Mouse (Mus musculus): ENCODE measurements around the gene Aldh1b1.
A peak's percentile ranks its signal among the peaks of the same experiment; 100 is the strongest.

The Aldh1b1 gene

GRCm38 (mm10) chr4:45826275-45827040 is 27.6 kb downstream of the Aldh1b1 start, which contains the start of gene Igfbpl1:
Igfbpl1 (minus strand) TSS chr4:45826923.
- DNase-seq = peak; percentile 76

- DNase-seq = no peak
Measured at GRCm38 (mm10) chr4:45829907-45830759, 31.3 kb downstream of the Aldh1b1 start.

- DNase-seq = no peak
Measured at GRCm38 (mm10) chr4:45831996-45832395, 33.2 kb downstream of the Aldh1b1 start.

GRCm38 (mm10) chr4:45833461-45833860 is 34.6 kb downstream of the Aldh1b1 start:
- no peak for DNase-seq

- DNase-seq = peak; percentile 63
Measured at GRCm38 (mm10) chr4:45844355-45844754, 45.5 kb downstream of the Aldh1b1 start.

GRCm38 (mm10) chr4:45846263-45846662 is 47.4 kb downstream of the Aldh1b1 start:
- DNase-seq = no peak

- DNase-seq = peak; percentile 48
Measured at GRCm38 (mm10) chr4:45848109-45848824, 49.4 kb downstream of the Aldh1b1 start, which contains the start of gene Stra6l. Stra6l (plus strand) TSS chr4:45848664.

- DNase-seq = peak; percentile 16
Measured at GRCm38 (mm10) chr4:45848825-45849156, 50.0 kb downstream of the Aldh1b1 start.

GRCm38 (mm10) chr4:45849419-45849818 is 50.6 kb downstream of the Aldh1b1 start:
- no peak for DNase-seq

GRCm38 (mm10) chr4:45851640-45852051 is 52.8 kb downstream of the Aldh1b1 start:
- peak; percentile 41 for DNase-seq

- DNase-seq = no peak
Measured at GRCm38 (mm10) chr4:45853496-45854246, 54.8 kb downstream of the Aldh1b1 start.
